Mouse (Mus musculus): ENCODE data around the gene Smyd3.

- TF ChIP-seq CTCF (IDR thresholded peaks at IDR 0.05; ENCODE audit: borderline replicate concordance, extremely low read depth, insufficient read depth, insufficient read length), result no peak
- no peak for TF ChIP-seq POLR2A (IDR thresholded peaks at IDR 0.05; ENCODE audit: borderline replicate concordance, extremely low read depth, insufficient read depth, insufficient read length, poor library complexity, severe bottlenecking)
These were observed 399.2 kb downstream of the Smyd3 start for GRCm38 (mm10) chr1:179118673-179119072.
